Mouse (Mus musculus): ENCODE measurements around the gene Phgr1.

Gene Phgr1

GRCm38 (mm10) chr2:118750476-118750875, 22.1 kb upstream of the Phgr1 start:
- DNase-seq (ENCODE audit: low spot score) = no peak

- no peak for DNase-seq (ENCODE audit: low spot score)
Observed at GRCm38 (mm10) chr2:118751896-118752791, 20.4 kb upstream of the Phgr1 start.

- DNase-seq (ENCODE audit: low spot score) = no peak
Observed at GRCm38 (mm10) chr2:118752792-118753108, 19.8 kb upstream of the Phgr1 start.

- DNase-seq (ENCODE audit: low spot score) = no peak
Observed at GRCm38 (mm10) chr2:118754143-118754542, 18.4 kb upstream of the Phgr1 start.

GRCm38 (mm10) chr2:118755407-118755806, 17.2 kb upstream of the Phgr1 start:
- no peak for DNase-seq (ENCODE audit: low spot score)

GRCm38 (mm10) chr2:118756103-118756502, 16.5 kb upstream of the Phgr1 start:
- DNase-seq (ENCODE audit: low spot score) = no peak

GRCm38 (mm10) chr2:118759828-118760227, 12.7 kb upstream of the Phgr1 start:
- peak; percentile 87 for DNase-seq (ENCODE audit: low spot score)

- DNase-seq (ENCODE audit: low spot score) = no peak
Observed at GRCm38 (mm10) chr2:118760311-118761025, 12.1 kb upstream of the Phgr1 start.

- no peak for DNase-seq (ENCODE audit: low spot score)
Observed at GRCm38 (mm10) chr2:118761358-118761757, 11.2 kb upstream of the Phgr1 start.

- peak; percentile 70 for DNase-seq (ENCODE audit: low spot score)
Observed at GRCm38 (mm10) chr2:118761906-118762783, 10.4 kb upstream of the Phgr1 start, which contains the start of gene Ccdc9b. Ccdc9b (minus strand) TSS chr2:118762661.

GRCm38 (mm10) chr2:118762784-118763148, 9.8 kb upstream of the Phgr1 start:
- DNase-seq (ENCODE audit: low spot score) = no peak

GRCm38 (mm10) chr2:118763469-118763868, 9.1 kb upstream of the Phgr1 start:
- no peak for DNase-seq (ENCODE audit: low spot score)

GRCm38 (mm10) chr2:118764094-118764831, 8.3 kb upstream of the Phgr1 start:
- peak; percentile 82 for DNase-seq (ENCODE audit: low spot score)

- no peak for DNase-seq (ENCODE audit: low spot score)
Observed at GRCm38 (mm10) chr2:118764875-118765274, 7.7 kb upstream of the Phgr1 start.

- DNase-seq (ENCODE audit: low spot score) = no peak
Observed at GRCm38 (mm10) chr2:118766041-118767033, 6.2 kb upstream of the Phgr1 start.

- DNase-seq (ENCODE audit: low spot score) = no peak
Observed at GRCm38 (mm10) chr2:118774536-118774935, 2.0 kb downstream of the Phgr1 start.

GRCm38 (mm10) chr2:118775396-118775795, 2.8 kb downstream of the Phgr1 start:
- no peak for DNase-seq (ENCODE audit: low spot score)

- no peak for DNase-seq (ENCODE audit: low spot score)
Observed at GRCm38 (mm10) chr2:118775846-118776245, 3.3 kb downstream of the Phgr1 start.

GRCm38 (mm10) chr2:118776295-118776694, 3.7 kb downstream of the Phgr1 start:
- DNase-seq (ENCODE audit: low spot score) = no peak

GRCm38 (mm10) chr2:118778418-118778817, 5.8 kb downstream of the Phgr1 start:
- no peak for DNase-seq (ENCODE audit: low spot score)

Measured in retina, embryonic 14.5 days (tissue).